Mouse (Mus musculus): ENCODE measurements around the gene Gpr156. TPM values are rescaled to one million over a fixed set of nuclear protein-coding genes. Genes with fewer than 3 reads are reported as not detected.

The Gpr156 gene
- total RNA-seq, 1 experiment from 2014 or later = 0.26 TPM

Other genes with a start within 250 kb of the Gpr156 start
- 120 and 144 TPM in 2 replicates for gene Fstl1, start 139.6 kb upstream of the Gpr156 start, total RNA-seq (2021)
- 0.34 and 0.41 TPM in 2 replicates for gene Gm36028, start 55.4 kb upstream of the Gpr156 start, total RNA-seq (2021)
- 253 and 277 TPM in 2 replicates for gene Lrrc58, start 48.1 kb upstream of the Gpr156 start, total RNA-seq (2021)
- gene Gsk3b, start 172.5 kb downstream of the Gpr156 start, total RNA-seq (2021) = 62.3 and 64.9 TPM in 2 replicates